Mouse (Mus musculus) stomach, embryonic 15.5 days (tissue): ENCODE data around the gene Cenpb. TPM values are rescaled to one million over a fixed set of nuclear protein-coding genes. Genes with fewer than 3 reads are reported as not detected.

Experiments
- ATAC-seq: fragments of 200-750 bp; cut with Nextera tagmentation; 2 replicates; pipeline ENCODE4 v1.8.0; 2017; ENCODE audit warnings: low read depth, moderate number of reproducible peaks, moderate TSS enrichment; ENCODE audit not compliant: insufficient read depth, low FRiP score
- H3K27ac ChIP-seq: fragments of 300-500 bp; sonication (generic); 2 replicates; pipeline ENCODE4 v1.5.1; 2015; ENCODE audit warnings: mild to moderate bottlenecking, inconsistent platforms
- H3K27me3 ChIP-seq: fragments of 300-500 bp; sonication (generic); replicated peaks from 2 replicates; pipeline ENCODE4 v1.6.1; 2015; ENCODE audit warnings: inconsistent platforms
- H3K36me3 ChIP-seq: fragments of 300-500 bp; sonication (generic); 2 replicates; pipeline ENCODE4 v1.6.1; 2015; ENCODE audit warnings: inconsistent platforms
- H3K4me1 ChIP-seq: fragments of 300-500 bp; sonication (generic); 2 replicates; pipeline ENCODE4 v1.6.1; 2015; ENCODE audit warnings: inconsistent platforms
- H3K4me2 ChIP-seq: fragments of 300-500 bp; sonication (generic); 2 replicates; pipeline ENCODE4 v1.6.1; 2015; ENCODE audit warnings: mild to moderate bottlenecking, inconsistent platforms
- H3K4me3 ChIP-seq: fragments of 300-500 bp; sonication (generic); replicated peaks from 2 replicates; pipeline ENCODE4 v1.5.1; 2015; ENCODE audit warnings: inconsistent platforms
- H3K9ac ChIP-seq: fragments of 300-500 bp; sonication (generic); 2 replicates; pipeline ENCODE4 v1.6.1; 2015; ENCODE audit warnings: inconsistent platforms
- H3K9me3 ChIP-seq: fragments of 300-500 bp; sonication (generic); 2 replicates; pipeline ENCODE4 v1.6.1; 2016; ENCODE audit warnings: inconsistent platforms
- WGBS: fragments of 180-500 bp; shearing (Covaris S2); methylation state at CpG from one replicate; pipeline ENCODE4 v1.1.7; 2015; 5-methylcytosine and 5-hydroxymethylcytosine counted together
- polyA plus RNA-seq: library from polyadenylated mRNA; unstranded; fragments of >200 nt; fragmentation: Nextera tagmentation; extraction: Ambion mirVana; gene quantifications from 2 replicates; pipeline ENCODE4 v1.2.1, GENCODE M21; 2015

Cenpb gene
- polyA plus RNA-seq, 1 experiment from 2014 or later: 15.4 TPM

- peak; percentile 92 for ATAC-seq
- H3K4me1 ChIP-seq: peaks cover 25% of the 10 kb centered on the region
- no peaks in the 10 kb centered on the region for H3K9me3 ChIP-seq
- H3K4me3 ChIP-seq: peak overlapping the region; percentile 49
- H3K4me2 ChIP-seq: peak overlapping the region; percentile 58
- peak overlapping the region; percentile 93 for H3K27ac ChIP-seq
- H3K9ac ChIP-seq: peak overlapping the region; percentile 42
- under 1% methylated on average over 50 of the region's 50 CpGs for WGBS
- H3K36me3 ChIP-seq: no peaks in the 10 kb centered on the region
- H3K27me3 ChIP-seq: no peaks in the 10 kb centered on the region
Observed at GRCm38 (mm10) chr2:131209969-131210792, 30.3 kb upstream of the Cenpb start.

GRCm38 (mm10) chr2:131209125-131209795 lies 29.4 kb upstream of the Cenpb start:
- ATAC-seq: no peak
- Histone ChIP-seq H3K9me3 (no peaks in the 10 kb centered on the region), H3K4me2 (peak overlapping the region; percentile 58), H3K27ac (peak overlapping the region; percentile 93), H3K4me3 (peak overlapping the region; percentile 49; the same call in 1 of the 2 replicates), H3K36me3 (no peaks in the 10 kb centered on the region), H3K4me1 (peaks cover 34% of the 10 kb centered on the region), H3K9ac (no peak overlapping the region), H3K27me3 (no peaks in the 10 kb centered on the region)
- 73% methylated on average over 4 of the region's 4 CpGs for WGBS

- no peak overlapping the region for H3K27ac ChIP-seq
- no peaks in the 10 kb centered on the region for H3K36me3 ChIP-seq
- no peak overlapping the region for H3K4me3 ChIP-seq
- H3K9me3 ChIP-seq: no peaks in the 10 kb centered on the region
- no peak overlapping the region for H3K4me2 ChIP-seq
- H3K27me3 ChIP-seq: no peaks in the 10 kb centered on the region
- WGBS: 77% methylated on average over 2 of the region's 2 CpGs
- no peak for ATAC-seq
- no peak overlapping the region for H3K9ac ChIP-seq
- peaks cover 37% of the 10 kb centered on the region for H3K4me1 ChIP-seq
Observed at GRCm38 (mm10) chr2:131208356-131208755, 28.5 kb upstream of the Cenpb start.

- H3K4me2 ChIP-seq: no peak within 1 kb of the TSS
- no peaks in the 10 kb centered on the region for H3K9me3 ChIP-seq
- H3K36me3 ChIP-seq: no peaks in the 10 kb centered on the region
- H3K4me3 ChIP-seq: no peak within 1 kb of the TSS
- no peak within 1 kb of the TSS for H3K27ac ChIP-seq
- H3K4me1 ChIP-seq: peaks cover 32% of the 10 kb centered on the region
- WGBS: 72% methylated on average over 4 of the region's 4 CpGs
- no peak within 1 kb of the TSS for H3K9ac ChIP-seq
- no peak for ATAC-seq
- H3K27me3 ChIP-seq: no peaks in the 10 kb centered on the region
Observed at GRCm38 (mm10) chr2:131206778-131207177, 26.9 kb upstream of the Cenpb start, which contains the start of gene Ap5s1. Gene Ap5s1 (plus strand): TSS chr2:131207078.

GRCm38 (mm10) chr2:131205521-131206182 lies 25.8 kb upstream of the Cenpb start:
- ATAC-seq: peak; percentile 19; the same call in 1 of the 2 replicates
- 71% methylated on average over 8 of the region's 8 CpGs for whole genome bisulfite sequencing
- peak overlapping the region; percentile 96; the same call in 1 of the 2 replicates for H3K27ac ChIP-seq

GRCm38 (mm10) chr2:131204410-131204981 lies 24.6 kb upstream of the Cenpb start:
- H3K27ac ChIP-seq: peak overlapping the region; percentile 96
- 28% methylated on average over 7 of the region's 7 CpGs for WGBS
- H3K9me3 ChIP-seq: no peaks in the 10 kb centered on the region
- no peak overlapping the region for H3K9ac ChIP-seq
- peaks cover 6% of the 10 kb centered on the region for H3K36me3 ChIP-seq
- H3K27me3 ChIP-seq: no peaks in the 10 kb centered on the region
- peak overlapping the region; percentile 44 for H3K4me2 ChIP-seq
- ATAC-seq: peak; percentile 86
- no peak overlapping the region; the same call in 1 of the 2 replicates for H3K4me3 ChIP-seq
- H3K4me1 ChIP-seq: peaks cover 22% of the 10 kb centered on the region

More at GRCm38 (mm10) chr2:131205521-131206182, 25.8 kb upstream of the Cenpb start:
- H3K27me3 ChIP-seq: no peaks in the 10 kb centered on the region
- no peaks in the 10 kb centered on the region for H3K9me3 ChIP-seq
- no peak overlapping the region for H3K9ac ChIP-seq
- H3K36me3 ChIP-seq: no peaks in the 10 kb centered on the region
- peaks cover 26% of the 10 kb centered on the region for H3K4me1 ChIP-seq
- H3K4me2 ChIP-seq: no peak overlapping the region
- H3K4me3 ChIP-seq: no peak overlapping the region

- Histone ChIP-seq H3K9me3 (no peaks in the 10 kb centered on the region), H3K27me3 (no peaks in the 10 kb centered on the region), H3K4me3 (no peak overlapping the region), H3K36me3 (peaks cover 8% of the 10 kb centered on the region), H3K4me1 (peaks cover 17% of the 10 kb centered on the region), H3K9ac (no peak overlapping the region), H3K4me2 (0 out of 2 replicates have a peak overlapping the region, but pooled peaks have one; percentile 44), H3K27ac (peak overlapping the region; percentile 96)
- ATAC-seq: no peak
- WGBS: 62% methylated on average over 6 of the region's 6 CpGs
Observed at GRCm38 (mm10) chr2:131203816-131204409, 24.0 kb upstream of the Cenpb start.

GRCm38 (mm10) chr2:131201262-131201661 lies 21.4 kb upstream of the Cenpb start:
- no peaks in the 10 kb centered on the region for H3K27me3 ChIP-seq
- no peaks in the 10 kb centered on the region for H3K9me3 ChIP-seq
- H3K4me1 ChIP-seq: peaks cover 17% of the 10 kb centered on the region
- no peak overlapping the region for H3K4me2 ChIP-seq
- no peak overlapping the region for H3K27ac ChIP-seq
- no peak overlapping the region for H3K4me3 ChIP-seq
- H3K36me3 ChIP-seq: peaks cover 22% of the 10 kb centered on the region
- ATAC-seq: no peak
- WGBS: 88% methylated on average over 3 of the region's 3 CpGs
- H3K9ac ChIP-seq: no peak overlapping the region

GRCm38 (mm10) chr2:131200710-131201109 lies 20.8 kb upstream of the Cenpb start:
- no peaks in the 10 kb centered on the region for H3K9me3 ChIP-seq
- no peak overlapping the region for H3K27ac ChIP-seq
- peaks cover 22% of the 10 kb centered on the region for H3K36me3 ChIP-seq
- no peak overlapping the region for H3K4me3 ChIP-seq
- no peaks in the 10 kb centered on the region for H3K27me3 ChIP-seq
- WGBS: 73% methylated on average over 2 of the region's 2 CpGs
- H3K9ac ChIP-seq: no peak overlapping the region
- H3K4me2 ChIP-seq: no peak overlapping the region
- H3K4me1 ChIP-seq: peaks cover 17% of the 10 kb centered on the region
- ATAC-seq: no peak

GRCm38 (mm10) chr2:131196606-131197316 lies 16.9 kb upstream of the Cenpb start:
- H3K27ac ChIP-seq: no peak overlapping the region
- no peak for ATAC-seq
- H3K9ac ChIP-seq: no peak overlapping the region
- H3K4me1 ChIP-seq: no peaks in the 10 kb centered on the region
- H3K4me3 ChIP-seq: no peak overlapping the region
- H3K36me3 ChIP-seq: peaks cover 46% of the 10 kb centered on the region
- 89% methylated on average over 16 of the region's 16 CpGs for WGBS
- no peaks in the 10 kb centered on the region for H3K27me3 ChIP-seq
- no peak overlapping the region for H3K4me2 ChIP-seq
- H3K9me3 ChIP-seq: no peaks in the 10 kb centered on the region

- 0 out of 2 replicates have a peak overlapping the region, but pooled peaks have one; percentile 5 for H3K4me2 ChIP-seq
- no peak overlapping the region for H3K4me3 ChIP-seq
- no peak for ATAC-seq
- H3K27me3 ChIP-seq: no peaks in the 10 kb centered on the region
- H3K9me3 ChIP-seq: no peaks in the 10 kb centered on the region
- WGBS: 78% methylated on average over 7 of the region's 7 CpGs
- 0 out of 2 replicates have a peak overlapping the region, but pooled peaks have one; percentile 21 for H3K27ac ChIP-seq
- no peak overlapping the region for H3K9ac ChIP-seq
- peaks cover 30% of the 10 kb centered on the region for H3K36me3 ChIP-seq
- H3K4me1 ChIP-seq: peaks cover 35% of the 10 kb centered on the region
Observed at GRCm38 (mm10) chr2:131191005-131191390, 11.1 kb upstream of the Cenpb start.
